Mouse (Mus musculus): Measurements from ENCODE around the gene Hoxa2.

Hoxa2 gene

GRCm38 (mm10) chr6:52164626-52165440 lies at the start of gene Hoxa2:
Hoxa2 (minus strand) TSS chr6:52164831.
- no peak for DNase-seq (ENCODE audit: low spot score in 2 of 2)

- DNase-seq (ENCODE audit: low spot score in 2 of 2) = no peak
Measured at GRCm38 (mm10) chr6:52214271-52214670, 49.6 kb upstream of the Hoxa2 start.

- DNase-seq (ENCODE audit: low spot score in 2 of 2) = no peak
Measured at GRCm38 (mm10) chr6:52213119-52213986, 48.7 kb upstream of the Hoxa2 start, which contains the start of the genes Hoxa3 and Gm28308. Hoxa3 (minus strand) TSS chr6:52213336. Gm28308 (minus strand) TSS chr6:52213339.

DNA sequence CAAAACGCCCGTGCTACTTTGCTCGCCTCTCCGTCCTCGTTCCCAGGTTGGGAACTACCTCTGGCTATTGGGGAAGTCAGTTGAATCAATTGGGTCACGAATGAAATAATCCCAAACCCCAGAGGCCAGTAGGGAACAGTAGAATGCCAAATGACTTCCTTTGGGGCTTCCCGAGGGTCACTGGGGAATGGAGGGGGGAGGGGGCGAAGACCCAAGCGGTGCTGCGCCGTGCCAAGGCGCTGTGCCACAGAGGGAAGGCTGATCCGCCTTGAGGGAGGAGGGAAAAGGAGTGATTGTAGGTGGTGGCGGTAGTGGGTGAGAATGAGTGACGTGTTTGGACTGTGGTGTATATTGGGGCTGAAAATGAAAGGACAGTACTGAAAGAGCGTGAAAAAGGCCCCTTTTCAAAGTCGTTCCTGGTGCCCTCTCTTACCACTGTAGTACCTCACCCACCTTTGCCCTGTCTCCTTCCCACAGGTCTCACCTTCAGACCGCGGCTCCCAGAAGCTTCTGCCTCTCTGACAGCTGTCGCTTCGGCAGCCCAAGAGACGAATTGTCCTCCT lies 48.0 kb upstream of the Hoxa2 start:
- DNase-seq (ENCODE audit: low spot score in 2 of 2) = no peak

- no peak for DNase-seq (ENCODE audit: low spot score in 2 of 2)
Measured at GRCm38 (mm10) chr6:52211961-52212360, 47.3 kb upstream of the Hoxa2 start.

GRCm38 (mm10) chr6:52211170-52211935 lies 46.7 kb upstream of the Hoxa2 start:
- peak in 1 of 2 experiments; percentile 56 for DNase-seq (ENCODE audit: low spot score in 2 of 2)

GRCm38 (mm10) chr6:52209685-52210046 lies 45.0 kb upstream of the Hoxa2 start:
- DNase-seq (ENCODE audit: low spot score in 2 of 2) = no peak

GRCm38 (mm10) chr6:52208868-52209684 lies 44.4 kb upstream of the Hoxa2 start:
- no peak for DNase-seq (ENCODE audit: low spot score in 2 of 2)

GRCm38 (mm10) chr6:52208072-52208867 lies 43.6 kb upstream of the Hoxa2 start, which contains the start of gene Hoxa6:
Hoxa6 (minus strand) TSS chr6:52208722.
- no peak for DNase-seq (ENCODE audit: low spot score in 2 of 2)

DNA sequence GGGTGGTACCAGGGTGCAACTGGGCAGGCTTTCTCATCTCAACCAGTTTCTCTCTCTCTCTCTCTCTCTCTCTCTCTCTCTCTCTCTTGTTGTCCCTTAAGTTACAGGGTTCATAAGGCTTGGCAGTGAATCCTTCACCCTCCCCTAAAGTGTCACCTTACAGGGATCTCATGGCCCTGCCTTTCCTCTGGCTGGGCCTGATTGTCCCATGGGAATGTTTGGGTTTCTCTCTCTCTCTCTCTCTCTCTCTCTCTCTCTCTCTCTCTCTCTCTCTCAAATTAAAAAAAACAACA lies 43.0 kb upstream of the Hoxa2 start:
- no peak for DNase-seq (ENCODE audit: low spot score in 2 of 2)

GRCm38 (mm10) chr6:52206882-52207683 lies 42.5 kb upstream of the Hoxa2 start:
- DNase-seq (ENCODE audit: low spot score in 2 of 2) = no peak

GRCm38 (mm10) chr6:52205638-52206621 lies 41.3 kb upstream of the Hoxa2 start:
- DNase-seq (ENCODE audit: low spot score in 2 of 2) = no peak

DNA sequence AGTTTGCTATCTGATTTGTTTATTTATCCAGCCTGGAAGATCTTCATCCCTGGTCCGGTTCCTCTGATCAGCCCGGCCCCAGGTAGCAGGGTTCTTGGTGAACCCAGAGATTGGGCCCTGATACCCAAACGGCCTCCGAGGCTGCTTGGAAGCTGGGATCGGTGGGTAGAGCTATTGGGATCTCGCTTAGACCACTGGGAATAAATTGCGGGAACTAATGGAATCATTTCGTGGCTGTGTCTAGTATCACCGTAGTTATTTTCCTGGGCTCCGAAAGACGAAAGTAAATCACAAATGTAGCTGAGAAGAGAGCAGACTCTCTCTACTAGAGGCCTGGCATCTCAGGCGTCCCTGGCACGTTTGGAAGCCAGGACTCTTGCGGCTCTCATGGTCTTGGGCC lies 40.6 kb upstream of the Hoxa2 start:
- DNase-seq (ENCODE audit: low spot score in 2 of 2) = peak in 1 of 2 experiments; percentile 1

DNA sequence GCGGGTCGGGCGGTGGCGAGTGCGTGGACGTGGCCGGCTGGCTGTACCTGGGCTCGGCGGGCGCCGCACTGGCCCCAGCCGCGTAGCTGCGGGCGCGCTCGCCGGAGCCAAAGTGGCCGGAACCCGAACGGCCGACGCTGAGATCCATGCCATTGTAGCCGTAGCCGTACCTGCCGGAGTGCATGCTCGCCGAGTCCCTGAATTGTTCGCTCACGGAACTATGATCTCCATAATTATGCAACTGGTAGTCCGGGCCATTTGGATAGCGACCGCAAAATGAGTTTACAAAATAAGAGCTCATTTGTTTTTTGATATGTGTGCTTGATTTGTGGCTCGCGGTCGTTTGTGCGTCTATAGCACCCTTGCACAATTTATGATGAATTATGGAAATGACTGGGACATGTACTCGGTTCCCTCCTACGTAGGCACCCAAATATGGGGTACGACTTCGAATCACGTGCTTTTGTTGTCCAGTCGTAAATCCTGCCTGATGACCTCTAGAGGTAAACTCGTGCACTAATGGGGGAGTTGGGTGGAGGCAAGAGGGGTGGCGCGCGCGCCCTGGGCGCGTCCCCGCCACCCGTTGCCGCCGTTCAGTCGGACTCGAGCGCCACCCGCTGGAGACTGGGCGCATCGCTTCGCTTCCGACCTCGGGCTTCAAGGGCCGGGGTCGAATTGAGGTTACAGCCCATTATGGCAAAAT lies 39.6 kb upstream of the Hoxa2 start, which contains the start of gene Hoxa5:
Gene Hoxa5, minus strand, starts transcription at position 538 of the 703 bp plus-strand sequence.
- DNase-seq (ENCODE audit: low spot score in 2 of 2) = no peak

- DNase-seq (ENCODE audit: low spot score in 2 of 2) = no peak
Measured at GRCm38 (mm10) chr6:52203371-52204049, 38.9 kb upstream of the Hoxa2 start.

GRCm38 (mm10) chr6:52203121-52203370 lies 38.4 kb upstream of the Hoxa2 start:
- no peak for DNase-seq (ENCODE audit: low spot score in 2 of 2)

Measured in frontal cortex, postnatal 36 days (tissue).